Mouse (Mus musculus) megakaryocyte-erythroid progenitor cell, adult 5-6 weeks (primary cell): ENCODE data around the gene Pknox1. TPM values are rescaled to one million over a fixed set of nuclear protein-coding genes. Genes with fewer than 3 reads are reported as not detected.
"Not testable (repeated sequence)": the region's sequence is repeated elsewhere in the genome, so short reads cannot be mapped to it uniquely, and the experiment has no call there.

ENCODE experiments used
- ATAC-seq: replicated peaks from 2 replicates; pipeline ENCODE4 v1.8.0; 2016; ENCODE audit warnings: mild to moderate bottlenecking, inconsistent platforms; ENCODE audit not compliant: severe bottlenecking, poor library complexity, low FRiP score, low TSS enrichment
- total RNA-seq, 2 experiments: library from RNA; stranded (forward) in 1 of 2; stranded (reverse) in 1 of 2; fragments of 200-1000, 215-1000 nt in 1 of 2; fragments of >200 nt in 1 of 2; fragmentation: Nextera tagmentation in 1 of 2; gene quantifications; 2 replicates each; pipeline ENCODE4 v1.2.3; 2014 to 2017

Gene Pknox1
- total RNA-seq, 2 experiments from 2014 or later, result 18.2 to 18.5 TPM

- no peak for ATAC-seq
Observed at GRCm38 (mm10) chr17:31588115-31588514, 23.6 kb downstream of the Pknox1 start.

- no peak for ATAC-seq
Observed at GRCm38 (mm10) chr17:31588726-31589125, 24.2 kb downstream of the Pknox1 start.

- no peak for ATAC-seq
Observed at GRCm38 (mm10) chr17:31590846-31591245, 26.3 kb downstream of the Pknox1 start.

- ATAC-seq, result no peak
Observed at GRCm38 (mm10) chr17:31594590-31594989, 30.1 kb downstream of the Pknox1 start.

- no peak for ATAC-seq
Observed at GRCm38 (mm10) chr17:31595077-31595476, 30.5 kb downstream of the Pknox1 start.

GRCm38 (mm10) chr17:31597957-31598356 is 33.4 kb downstream of the Pknox1 start:
- ATAC-seq, result no peak

GRCm38 (mm10) chr17:31598593-31598992 is 34.1 kb downstream of the Pknox1 start:
- no peak for ATAC-seq

- ATAC-seq, result no peak
Observed at GRCm38 (mm10) chr17:31606424-31606823, 41.9 kb downstream of the Pknox1 start.

- ATAC-seq, result no peak
Observed at GRCm38 (mm10) chr17:31607256-31607951, 42.9 kb downstream of the Pknox1 start.

GRCm38 (mm10) chr17:31609173-31609572 is 44.6 kb downstream of the Pknox1 start:
- ATAC-seq, result not testable (repeated sequence)

- no peak for ATAC-seq
Observed at GRCm38 (mm10) chr17:31609895-31610294, 45.4 kb downstream of the Pknox1 start.

- ATAC-seq, result 0 out of 2 replicates have a peak, but pooled peaks have one; percentile 30
Observed at GRCm38 (mm10) chr17:31613086-31613755, 48.7 kb downstream of the Pknox1 start.

- ATAC-seq, result no peak
Observed at GRCm38 (mm10) chr17:31623101-31623500, 58.6 kb downstream of the Pknox1 start.

GRCm38 (mm10) chr17:31627961-31628360 is 63.4 kb downstream of the Pknox1 start:
- ATAC-seq, result no peak

GRCm38 (mm10) chr17:31631081-31631800 is 66.7 kb downstream of the Pknox1 start:
- ATAC-seq, result no peak

- ATAC-seq, result no peak
Observed at GRCm38 (mm10) chr17:31633007-31633406, 68.5 kb downstream of the Pknox1 start.

GRCm38 (mm10) chr17:31634896-31635295 is 70.4 kb downstream of the Pknox1 start:
- no peak for ATAC-seq

GRCm38 (mm10) chr17:31635781-31636180 is 71.2 kb downstream of the Pknox1 start:
- no peak for ATAC-seq

- no peak; the same call in 1 of the 2 replicates for ATAC-seq
Observed at GRCm38 (mm10) chr17:31636277-31636941, 71.9 kb downstream of the Pknox1 start.
